Mouse (Mus musculus): ENCODE results near the gene Ccdc51. TPM values are rescaled to one million over a fixed set of nuclear protein-coding genes. Genes with fewer than 3 reads are reported as not detected.

Ccdc51 gene
- total RNA-seq, 2 experiments from 2014 or later: 7.6 to 8.1 TPM

DNA sequence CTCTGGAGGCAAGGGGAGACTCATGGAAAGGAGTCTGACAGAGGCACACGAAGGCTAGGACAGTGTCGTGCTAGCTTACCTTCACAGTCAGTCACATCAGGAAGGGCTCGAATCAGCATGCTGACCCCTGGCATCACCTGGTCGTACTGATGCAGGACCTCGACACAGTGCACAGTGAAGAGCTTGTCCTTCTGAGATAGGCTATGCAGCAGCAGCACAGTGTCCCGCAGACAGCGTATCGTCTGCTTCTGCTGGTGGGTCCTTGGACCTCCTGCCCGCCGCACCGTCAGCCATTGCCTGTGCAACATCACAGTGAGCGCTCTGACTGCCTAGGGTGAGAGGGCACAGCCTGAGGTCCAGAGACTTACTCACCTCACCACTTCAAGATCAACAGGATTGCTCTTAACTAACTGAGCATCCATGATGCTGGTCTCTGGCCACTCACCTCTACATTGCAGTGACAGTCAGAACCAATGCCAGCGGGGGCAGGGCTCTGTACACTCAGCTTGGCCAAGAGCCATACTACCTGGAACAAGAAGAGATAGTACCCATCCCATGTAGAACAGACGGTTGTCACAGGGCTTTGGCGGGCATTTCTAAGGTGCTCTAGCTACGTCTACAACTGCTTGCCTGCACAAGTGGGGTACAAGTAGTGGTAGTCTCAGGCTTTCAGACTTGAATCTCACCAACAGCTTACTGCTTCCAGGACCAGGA lies 22.0 kb upstream of the Ccdc51 start:
- H3K27ac ChIP-seq: peak overlapping the region; percentile 90
- no peak overlapping the region for H3K4me3 ChIP-seq
- DNase-seq (ENCODE audit: low spot score in 2 of 2): no peak
- no peak for TF ChIP-seq CTCF (conservative IDR thresholded peaks at IDR 0.05)

- TF ChIP-seq CTCF (conservative IDR thresholded peaks at IDR 0.05): no peak
- Histone ChIP-seq H3K27ac (no peak overlapping the region), H3K4me3 (no peak overlapping the region)
- DNase-seq (ENCODE audit: low spot score in 2 of 2): no peak
These were observed 21.4 kb upstream of the Ccdc51 start for GRCm38 (mm10) chr9:109060898-109061295.

- peak; percentile 59 for TF ChIP-seq CTCF (conservative IDR thresholded peaks at IDR 0.05)
- Histone ChIP-seq H3K27ac (no peak overlapping the region), H3K4me3 (no peak overlapping the region)
- DNase-seq (ENCODE audit: low spot score in 2 of 2): no peak
These were observed 14.1 kb upstream of the Ccdc51 start for GRCm38 (mm10) chr9:109068095-109068735.

- peak within 1 kb of the TSS; percentile 94 for H3K27ac ChIP-seq
- TF ChIP-seq CTCF (conservative IDR thresholded peaks at IDR 0.05): 0 out of 2 replicates have a peak, but pooled peaks have one; percentile 9
- peak within 1 kb of the TSS; percentile 82 for H3K4me3 ChIP-seq
- DNase-seq (ENCODE audit: low spot score in 2 of 2): peak; percentile 95
These were observed 8.4 kb upstream of the Ccdc51 start, which contains the start of gene Atrip for GRCm38 (mm10) chr9:109073661-109074573. Gene Atrip, minus strand, starts transcription at chr9:109074124.

GRCm38 (mm10) chr9:109080516-109080915 lies 1.8 kb upstream of the Ccdc51 start:
- no peak for DNase-seq (ENCODE audit: low spot score in 2 of 2)
- H3K4me3 ChIP-seq: no peak overlapping the region
- H3K27ac ChIP-seq: no peak overlapping the region
- no peak for TF ChIP-seq CTCF (conservative IDR thresholded peaks at IDR 0.05)

GRCm38 (mm10) chr9:109081749-109082123 lies 557 bp upstream of the Ccdc51 start:
- peak overlapping the region; percentile 89 for H3K27ac ChIP-seq

GRCm38 (mm10) chr9:109084922-109085321 lies 2.6 kb downstream of the Ccdc51 start:
- TF ChIP-seq CTCF (conservative IDR thresholded peaks at IDR 0.05): peak; percentile 74
- no peak overlapping the region for H3K4me3 ChIP-seq
- DNase-seq (ENCODE audit: low spot score in 2 of 2): no peak
- H3K27ac ChIP-seq: no peak overlapping the region

More at GRCm38 (mm10) chr9:109081749-109082123, 557 bp upstream of the Ccdc51 start:
- no peak for DNase-seq (ENCODE audit: low spot score in 2 of 2)
- TF ChIP-seq CTCF (conservative IDR thresholded peaks at IDR 0.05): no peak
- H3K4me3 ChIP-seq: peak overlapping the region; percentile 88

DNA sequence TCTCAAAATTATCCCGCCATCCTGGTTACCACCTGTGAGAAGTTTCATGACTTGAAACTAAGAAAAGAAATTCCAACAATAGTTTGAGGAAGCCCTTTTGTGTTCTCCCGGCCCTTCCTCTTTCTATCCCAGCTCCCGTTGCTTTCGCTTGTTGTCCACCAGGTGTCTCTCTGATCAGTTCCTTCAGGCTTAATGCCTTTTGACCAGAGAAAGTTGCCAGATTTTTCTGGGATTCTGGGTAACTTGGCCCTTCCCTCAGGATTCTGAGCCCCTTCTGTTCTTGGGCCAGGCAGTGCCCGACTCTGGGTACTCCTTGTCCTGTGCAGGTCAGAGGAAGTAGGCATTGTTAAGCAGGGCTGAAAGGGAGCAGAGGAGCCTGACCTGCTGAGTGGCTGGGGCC lies 5.7 kb downstream of the Ccdc51 start:
- peak; percentile 90 for TF ChIP-seq CTCF (conservative IDR thresholded peaks at IDR 0.05)
- Histone ChIP-seq H3K4me3 (no peak overlapping the region), H3K27ac (peak overlapping the region; percentile 80)
- DNase-seq (ENCODE audit: low spot score in 2 of 2): peak in 1 of 2 experiments; percentile 56

GRCm38 (mm10) chr9:109090446-109090845 lies 8.2 kb downstream of the Ccdc51 start:
- no peak for TF ChIP-seq CTCF (conservative IDR thresholded peaks at IDR 0.05)
- no peak overlapping the region for H3K27ac ChIP-seq
- H3K4me3 ChIP-seq: no peak overlapping the region
- DNase-seq (ENCODE audit: low spot score in 2 of 2): no peak

GRCm38 (mm10) chr9:109091802-109092201 lies 9.5 kb downstream of the Ccdc51 start:
- Histone ChIP-seq H3K27ac (no peak overlapping the region), H3K4me3 (no peak overlapping the region)
- no peak for DNase-seq (ENCODE audit: low spot score in 2 of 2)
- TF ChIP-seq CTCF (conservative IDR thresholded peaks at IDR 0.05): no peak

DNA sequence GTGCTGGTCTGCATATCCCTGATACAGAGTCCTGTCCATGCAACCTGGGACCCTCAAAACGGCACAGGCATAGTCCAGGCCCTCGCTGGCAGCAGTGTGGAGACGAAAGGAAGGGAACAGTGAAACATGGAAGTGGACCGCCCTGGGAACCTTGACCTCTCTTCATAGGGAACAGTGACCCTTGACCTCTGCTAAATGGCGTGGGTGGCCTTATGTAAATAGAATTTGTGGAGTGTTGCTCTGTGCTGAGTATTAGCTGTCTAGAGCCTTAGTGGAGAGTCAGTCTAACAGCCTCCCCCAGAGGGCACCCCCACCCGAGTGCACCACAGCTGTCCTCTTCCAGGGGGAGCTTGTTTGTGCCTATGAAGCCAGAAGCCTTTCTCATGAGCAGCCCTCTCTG lies 10.5 kb downstream of the Ccdc51 start:
- TF ChIP-seq CTCF (conservative IDR thresholded peaks at IDR 0.05): no peak
- DNase-seq (ENCODE audit: low spot score in 2 of 2): no peak
- no peak overlapping the region for H3K27ac ChIP-seq
- H3K4me3 ChIP-seq: no peak overlapping the region

DNA sequence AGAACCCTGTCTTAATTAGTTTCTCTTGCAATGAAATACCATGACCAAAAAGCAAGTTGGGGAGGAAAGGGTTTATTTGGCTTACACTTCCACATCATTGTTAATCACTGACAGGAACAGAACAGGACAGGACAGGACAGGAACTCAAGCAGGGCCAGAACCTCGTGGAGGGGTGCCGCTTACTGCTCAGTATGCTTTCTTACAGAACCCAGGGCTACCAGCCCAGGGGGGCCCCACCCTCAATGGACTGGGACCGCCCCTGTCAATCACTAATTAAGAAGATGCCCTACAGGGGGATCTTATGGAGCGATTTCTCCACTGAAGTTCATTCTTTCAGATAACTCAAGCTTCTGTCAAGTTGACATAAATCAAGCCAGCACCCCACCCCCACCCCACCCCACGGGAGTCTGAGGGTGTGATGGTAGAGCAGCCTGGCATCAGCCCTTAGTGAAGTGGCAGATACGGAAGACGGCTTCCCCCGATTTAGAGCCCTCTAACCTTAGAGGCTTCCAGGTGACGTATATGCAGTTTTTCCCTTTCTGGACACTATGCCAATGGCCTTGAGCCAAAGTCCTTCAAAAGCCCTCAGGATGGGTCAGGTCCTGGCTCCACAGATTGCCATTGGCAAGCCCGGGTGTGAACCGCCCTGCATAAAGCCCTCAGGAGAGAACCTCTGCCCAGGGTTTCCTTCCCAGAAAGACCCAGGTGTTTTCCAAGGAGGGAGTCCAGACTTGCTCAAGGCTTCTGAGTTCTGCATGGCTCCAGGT lies 11.7 kb downstream of the Ccdc51 start:
- no peak for DNase-seq (ENCODE audit: low spot score in 2 of 2)
- no peak for TF ChIP-seq CTCF (conservative IDR thresholded peaks at IDR 0.05)
- peak overlapping the region; percentile 91; the same call in 1 of the 2 replicates for H3K27ac ChIP-seq
- no peak overlapping the region for H3K4me3 ChIP-seq
